Mouse (Mus musculus) liver, adult 2 months (tissue): ENCODE results near the gene Lrrc20. TPM values are rescaled to one million over a fixed set of nuclear protein-coding genes. Genes with fewer than 3 reads are reported as not detected.
A peak's percentile ranks its signal among the peaks of the same experiment; 100 is the strongest.

ENCODE experiments used
- DNase-seq: peaks from one replicate; pipeline ENCODE4 v3.0.0-alpha.2; 2011; ENCODE audit warnings: low read depth, low spot score; ENCODE audit errors: extremely low read depth
- H3K27ac ChIP-seq: fragments of 200-500 bp; replicated peaks from 2 replicates; pipeline ENCODE4 v1.5.1; 2012; ENCODE audit warnings: low read depth, mild to moderate bottlenecking, control low read depth, inconsistent platforms, low read length; ENCODE audit not compliant: insufficient read depth
- H3K27me3 ChIP-seq: fragments of 200-500 bp; 2 replicates; pipeline ENCODE4 v1.6.1; 2012; ENCODE audit warnings: mild to moderate bottlenecking, moderate library complexity, low read length, inconsistent platforms; ENCODE audit not compliant: control insufficient read depth, insufficient read depth
- H3K36me3 ChIP-seq: fragments of 200-500 bp; 2 replicates; pipeline ENCODE4 v1.6.1; 2012; ENCODE audit warnings: low read length, inconsistent platforms; ENCODE audit not compliant: control insufficient read depth, insufficient read depth
- H3K4me1 ChIP-seq: fragments of 200-500 bp; 2 replicates; pipeline ENCODE4 v1.6.1; 2011; ENCODE audit warnings: low read length; ENCODE audit not compliant: control insufficient read depth, insufficient read depth
- H3K4me3 ChIP-seq: fragments of 200-500 bp; 2 replicates; pipeline ENCODE4 v1.5.1; 2011; ENCODE audit warnings: low read depth, mild to moderate bottlenecking, control low read depth, low read length, moderate library complexity; ENCODE audit not compliant: insufficient read depth
- H3K79me2 ChIP-seq: fragments of 200-500 bp; 2 replicates; pipeline ENCODE4 v1.6.1; 2012; ENCODE audit warnings: inconsistent platforms, mild to moderate bottlenecking, low read length, moderate library complexity; ENCODE audit not compliant: control insufficient read depth, insufficient read depth
- H3K9ac ChIP-seq: fragments of 200-500 bp; 2 replicates; pipeline ENCODE4 v1.6.1; 2012; ENCODE audit warnings: low read depth, mild to moderate bottlenecking, control low read depth, inconsistent platforms, low read length
- CTCF ChIP-seq: fragments of 200-500 bp; IDR thresholded peaks from 2 replicates; pipeline ENCODE4 v1.5.1; 2011; ENCODE audit warnings: low read depth, low read length, control low read depth
- POLR2A ChIP-seq: fragments of 200-500 bp; IDR thresholded peaks from 2 replicates; pipeline ENCODE4 v1.6.1; 2011; ENCODE audit warnings: low read length, control low read depth; ENCODE audit not compliant: insufficient read depth; ENCODE audit errors: extremely low read depth
- WGBS: fragments of 180-500 bp; shearing (Covaris S2); methylation state at CpG from one replicate; pipeline ENCODE4 v1.1.7; 2018; 5-methylcytosine and 5-hydroxymethylcytosine counted together
- polyA plus RNA-seq: library from polyadenylated mRNA; depleted of rRNA; stranded (reverse); fragments of >200 nt; gene quantifications from 2 replicates; pipeline ENCODE4 v1.2.3, GENCODE M21; 2012
- total RNA-seq: library from RNA; depleted of rRNA; stranded (reverse); fragments of >200 nt; gene quantifications from 2 replicates; pipeline ENCODE4 v1.2.3, GENCODE M21; 2014

Gene Lrrc20
- total and polyA plus RNA-seq, 2 experiments = 2.4 to 4.8 TPM

DNA sequence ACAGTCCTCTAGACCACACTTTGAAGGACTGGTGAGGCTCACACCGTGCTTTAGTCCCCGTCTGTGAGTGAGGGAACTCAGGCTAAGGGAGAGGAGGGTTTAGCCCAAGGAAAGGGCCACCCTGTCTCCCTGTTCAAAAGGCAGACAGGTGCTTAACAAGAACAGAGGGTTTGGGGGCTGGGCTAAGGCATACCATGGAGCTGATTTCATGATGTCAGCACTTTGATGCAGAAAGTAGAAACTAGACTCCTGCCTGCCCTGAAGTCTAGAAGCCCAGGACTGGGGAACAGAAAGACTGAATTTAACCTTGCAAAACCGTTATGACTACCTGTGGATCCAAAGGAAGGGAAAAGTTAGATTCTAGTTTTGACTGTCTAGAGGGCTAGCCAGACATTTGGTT is 18.4 kb upstream of the Lrrc20 start:
- Histone ChIP-seq H3K27ac (no peak overlapping the region), H3K4me3 (no peak overlapping the region), H3K36me3 (no peaks in the 10 kb centered on the region), H3K9ac (no peak overlapping the region), H3K27me3 (no peaks in the 10 kb centered on the region), H3K4me1 (no peaks in the 10 kb centered on the region), H3K79me2 (peaks cover 2% of the 10 kb centered on the region)
- 86% methylated on average over 3 of the region's 3 CpGs for WGBS
- DNase-seq = no peak
- TF ChIP-seq POLR2A = no peak
- no peak for TF ChIP-seq CTCF

GRCm38 (mm10) chr10:61465009-61465408 is 10.6 kb upstream of the Lrrc20 start:
- Histone ChIP-seq H3K4me1 (0 out of 2 replicates have a peak, but pooled peaks cover 2% of the 10 kb centered on the region), H3K27me3 (no peaks in the 10 kb centered on the region), H3K79me2 (no peaks in the 10 kb centered on the region), H3K9ac (no peak overlapping the region), H3K27ac (no peak overlapping the region), H3K4me3 (no peak overlapping the region), H3K36me3 (no peaks in the 10 kb centered on the region)
- 21% methylated on average over 4 of the region's 4 CpGs for WGBS
- TF ChIP-seq CTCF = no peak
- TF ChIP-seq POLR2A = no peak
- peak; percentile 84 for DNase-seq

- Histone ChIP-seq H3K79me2 (no peaks in the 10 kb centered on the region), H3K4me1 (0 out of 2 replicates have a peak, but pooled peaks cover 2% of the 10 kb centered on the region), H3K36me3 (no peaks in the 10 kb centered on the region), H3K4me3 (no peak overlapping the region), H3K27ac (no peak overlapping the region), H3K9ac (no peak overlapping the region), H3K27me3 (no peaks in the 10 kb centered on the region)
- TF ChIP-seq CTCF = peak; percentile 51
- no peak for TF ChIP-seq POLR2A
- no peak for DNase-seq
- WGBS = 69% methylated on average over 8 of the region's 8 CpGs
These were observed 9.4 kb upstream of the Lrrc20 start for GRCm38 (mm10) chr10:61466242-61466641.

GRCm38 (mm10) chr10:61466873-61467272 is 8.7 kb upstream of the Lrrc20 start:
- no peaks in the 10 kb centered on the region for H3K27me3 ChIP-seq
- TF ChIP-seq CTCF (peak; percentile 53), POLR2A (no peak)
- H3K36me3 ChIP-seq = no peaks in the 10 kb centered on the region
- DNase-seq = peak; percentile 92
- no peaks in the 10 kb centered on the region for H3K79me2 ChIP-seq
- H3K4me3 ChIP-seq = no peak overlapping the region
- H3K9ac ChIP-seq = no peak overlapping the region
- WGBS = 10% methylated on average over 5 of the region's 5 CpGs
- no peak overlapping the region for H3K27ac ChIP-seq
- H3K4me1 ChIP-seq = 0 out of 2 replicates have a peak, but pooled peaks cover 2% of the 10 kb centered on the region

DNA sequence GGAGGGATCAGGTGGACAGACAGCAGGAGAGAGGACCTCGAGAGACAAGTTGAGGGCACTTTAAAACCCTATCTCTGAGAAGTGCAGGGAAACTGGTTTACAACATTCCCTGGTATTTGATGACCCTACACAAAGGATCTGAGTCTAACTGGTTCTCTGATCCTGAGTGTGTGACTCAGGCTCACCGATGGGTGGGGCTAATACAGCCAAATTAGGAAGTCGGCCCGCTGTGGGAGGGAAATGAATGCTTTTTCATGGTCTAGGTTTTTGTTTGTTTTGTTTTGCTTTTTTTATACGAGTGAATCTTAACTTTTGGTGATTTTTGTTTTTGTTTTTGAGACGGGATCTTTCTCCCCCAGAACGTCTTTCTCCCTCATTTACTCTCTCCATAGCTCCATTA is 6.7 kb upstream of the Lrrc20 start:
- TF ChIP-seq POLR2A = no peak
- TF ChIP-seq CTCF = no peak
- 75% methylated on average over 7 of the region's 7 CpGs for WGBS
- Histone ChIP-seq H3K79me2 (no peaks in the 10 kb centered on the region), H3K4me1 (0 out of 2 replicates have a peak, but pooled peaks cover 2% of the 10 kb centered on the region), H3K36me3 (no peaks in the 10 kb centered on the region), H3K27me3 (no peaks in the 10 kb centered on the region), H3K9ac (no peak overlapping the region), H3K4me3 (no peak overlapping the region), H3K27ac (no peak overlapping the region)
- no peak for DNase-seq

GRCm38 (mm10) chr10:61473640-61474039 is 2.0 kb upstream of the Lrrc20 start:
- Histone ChIP-seq H3K36me3 (no peaks in the 10 kb centered on the region), H3K27ac (no peak overlapping the region), H3K4me3 (no peak overlapping the region), H3K4me1 (0 out of 2 replicates have a peak, but pooled peaks cover 4% of the 10 kb centered on the region), H3K79me2 (peaks cover 6% of the 10 kb centered on the region; the same call in 1 of the 2 replicates), H3K9ac (no peak overlapping the region), H3K27me3 (no peaks in the 10 kb centered on the region)
- WGBS = 85% methylated on average over 3 of the region's 3 CpGs
- TF ChIP-seq CTCF (no peak), POLR2A (no peak)
- no peak for DNase-seq
